Mouse (Mus musculus) neural tube, embryonic 13.5 days (tissue): ENCODE data around the gene Zfp771. TPM values are rescaled to one million over a fixed set of nuclear protein-coding genes. Genes with fewer than 3 reads are reported as not detected.

Source experiments
- ATAC-seq: fragments of 200-750 bp; cut with Nextera tagmentation; 2 replicates; pipeline ENCODE4 v1.8.0; 2017; ENCODE audit warnings: low read depth, mild to moderate bottlenecking, moderate TSS enrichment, moderate library complexity
- H3K27ac ChIP-seq: fragments of 300-500 bp; sonication (generic); replicated peaks from 2 replicates; pipeline ENCODE4 v1.5.1; 2015; ENCODE audit warnings: moderate library complexity, mild to moderate bottlenecking, inconsistent platforms
- H3K27me3 ChIP-seq: fragments of 300-500 bp; sonication (generic); 2 replicates; pipeline ENCODE4 v1.6.1; 2015; ENCODE audit warnings: mild to moderate bottlenecking, inconsistent platforms
- H3K36me3 ChIP-seq: fragments of 300-500 bp; sonication (generic); 2 replicates; pipeline ENCODE4 v1.6.1; 2015; ENCODE audit warnings: mild to moderate bottlenecking, inconsistent platforms
- H3K4me1 ChIP-seq: fragments of 300-500 bp; sonication (generic); replicated peaks from 2 replicates; pipeline ENCODE4 v1.6.1; 2015; ENCODE audit warnings: inconsistent platforms
- H3K4me2 ChIP-seq: fragments of 300-500 bp; sonication (generic); 2 replicates; pipeline ENCODE4 v1.6.1; 2015; ENCODE audit warnings: inconsistent platforms, mild to moderate bottlenecking, moderate library complexity
- H3K4me3 ChIP-seq: fragments of 300-500 bp; sonication (generic); 2 replicates; pipeline ENCODE4 v1.5.1; 2015; ENCODE audit warnings: mild to moderate bottlenecking, inconsistent platforms
- H3K9ac ChIP-seq: fragments of 300-500 bp; sonication (generic); 2 replicates; pipeline ENCODE4 v1.6.1; 2015; ENCODE audit warnings: moderate library complexity, mild to moderate bottlenecking, inconsistent platforms
- H3K9me3 ChIP-seq: fragments of 300-500 bp; sonication (generic); 2 replicates; pipeline ENCODE4 v1.6.1; 2016; ENCODE audit warnings: inconsistent platforms
- WGBS: fragments of 180-500 bp; shearing (Covaris S2); methylation state at CpG from one replicate; pipeline ENCODE4 v1.1.7; 2015; 5-methylcytosine and 5-hydroxymethylcytosine counted together
- polyA plus RNA-seq: library from polyadenylated mRNA; unstranded; fragments of >200 nt; fragmentation: Nextera tagmentation; extraction: Ambion mirVana; gene quantifications from 2 replicates; pipeline ENCODE4 v1.2.1, GENCODE M21; 2015

Zfp771 gene
- polyA plus RNA-seq, 1 experiment from 2014 or later = 62.4 TPM

- Histone ChIP-seq H3K27ac (no peak overlapping the region), H3K9me3 (no peaks in the 10 kb centered on the region), H3K4me3 (no peak overlapping the region), H3K4me2 (no peak overlapping the region), H3K36me3 (no peaks in the 10 kb centered on the region), H3K27me3 (no peaks in the 10 kb centered on the region), H3K9ac (no peak overlapping the region), H3K4me1 (no peaks in the 10 kb centered on the region)
- no peak for ATAC-seq
- 76% methylated on average over 3 of the region's 3 CpGs for WGBS
These were observed 36.0 kb downstream of the Zfp771 start for GRCm38 (mm10) chr7:127280092-127280491.

- Histone ChIP-seq H3K9ac (no peak overlapping the region), H3K27ac (no peak overlapping the region), H3K9me3 (no peaks in the 10 kb centered on the region), H3K4me3 (no peak overlapping the region), H3K27me3 (no peaks in the 10 kb centered on the region), H3K4me2 (no peak overlapping the region), H3K36me3 (no peaks in the 10 kb centered on the region), H3K4me1 (no peaks in the 10 kb centered on the region)
- 79% methylated on average over 4 of the region's 4 CpGs for WGBS
- ATAC-seq = no peak
These were observed 37.0 kb downstream of the Zfp771 start for GRCm38 (mm10) chr7:127281114-127281513.

- Histone ChIP-seq H3K4me3 (no peak overlapping the region), H3K27me3 (no peaks in the 10 kb centered on the region), H3K9me3 (peaks cover 4% of the 10 kb centered on the region; the same call in 1 of the 2 replicates), H3K4me1 (no peaks in the 10 kb centered on the region), H3K9ac (no peak overlapping the region), H3K36me3 (no peaks in the 10 kb centered on the region), H3K4me2 (no peak overlapping the region), H3K27ac (no peak overlapping the region)
- WGBS = 85% methylated on average over 2 of the region's 2 CpGs
- ATAC-seq = no peak
These were observed 38.1 kb downstream of the Zfp771 start for GRCm38 (mm10) chr7:127282190-127282589.

DNA sequence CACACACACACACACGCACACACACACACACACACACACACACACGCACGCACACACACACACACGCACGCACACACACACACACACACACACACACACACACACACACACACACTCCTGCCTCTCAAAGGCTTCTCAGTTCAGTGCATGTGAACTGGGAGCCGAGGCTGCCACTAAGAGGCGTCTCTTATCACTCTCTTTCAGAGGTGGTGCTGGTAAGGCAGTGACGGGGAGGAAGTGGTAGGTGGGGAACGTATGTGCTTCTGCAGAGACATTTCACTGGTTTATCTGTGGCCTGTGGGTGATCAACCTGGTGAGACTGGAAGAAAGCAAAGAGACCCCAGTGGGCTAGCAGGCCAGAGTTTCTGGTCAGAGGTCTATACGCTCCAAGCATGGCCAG, 41.1 kb downstream of the Zfp771 start:
- Histone ChIP-seq H3K27ac (no peak overlapping the region), H3K27me3 (no peaks in the 10 kb centered on the region), H3K9ac (no peak overlapping the region), H3K9me3 (peaks cover 15% of the 10 kb centered on the region), H3K36me3 (no peaks in the 10 kb centered on the region), H3K4me1 (no peaks in the 10 kb centered on the region), H3K4me2 (no peak overlapping the region), H3K4me3 (no peak overlapping the region)
- no peak for ATAC-seq
- WGBS = 80% methylated on average over 8 of the region's 10 CpGs

DNA sequence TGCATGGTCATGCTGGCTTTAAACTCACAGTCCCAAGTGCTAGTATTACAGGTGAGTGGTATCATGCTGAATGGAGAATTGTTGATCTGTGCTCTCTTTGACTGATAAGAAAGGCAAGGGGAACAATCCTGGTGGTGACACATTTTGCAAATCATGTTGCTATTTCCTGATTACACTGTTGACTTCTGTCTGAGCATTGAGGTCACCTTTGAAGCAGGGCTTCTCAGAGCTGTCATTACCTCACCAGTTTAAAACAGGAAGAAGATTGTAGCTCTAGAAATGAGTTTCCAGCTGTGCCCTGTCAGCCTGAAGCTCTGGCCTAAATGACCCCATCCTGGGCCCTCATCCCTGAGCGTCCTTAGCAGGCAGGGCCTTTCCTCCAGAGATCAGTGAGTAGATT, 43.9 kb downstream of the Zfp771 start:
- whole genome bisulfite sequencing = 71% methylated on average over 1 of the region's 1 CpGs

GRCm38 (mm10) chr7:127289306-127289705, 45.2 kb downstream of the Zfp771 start:
- no peak overlapping the region for H3K4me3 ChIP-seq
- H3K27me3 ChIP-seq = no peaks in the 10 kb centered on the region
- H3K4me2 ChIP-seq = no peak overlapping the region
- H3K9me3 ChIP-seq = peaks cover 15% of the 10 kb centered on the region
- no peaks in the 10 kb centered on the region for H3K36me3 ChIP-seq
- H3K27ac ChIP-seq = no peak overlapping the region
- H3K4me1 ChIP-seq = no peaks in the 10 kb centered on the region
- H3K9ac ChIP-seq = no peak overlapping the region
- 81% methylated on average over 2 of the region's 2 CpGs for WGBS
- ATAC-seq = no peak

More for the DNA sequence above, 43.9 kb downstream of the Zfp771 start:
- Histone ChIP-seq H3K36me3 (no peaks in the 10 kb centered on the region), H3K9ac (no peak overlapping the region), H3K27ac (no peak overlapping the region), H3K9me3 (peaks cover 15% of the 10 kb centered on the region), H3K27me3 (no peaks in the 10 kb centered on the region), H3K4me3 (no peak overlapping the region), H3K4me1 (no peaks in the 10 kb centered on the region), H3K4me2 (no peak overlapping the region)
- ATAC-seq = no peak

- H3K4me2 ChIP-seq = no peak overlapping the region
- no peaks in the 10 kb centered on the region for H3K27me3 ChIP-seq
- no peak overlapping the region for H3K4me3 ChIP-seq
- no peaks in the 10 kb centered on the region for H3K4me1 ChIP-seq
- 63% methylated on average over 8 of the region's 8 CpGs for WGBS
- no peaks in the 10 kb centered on the region for H3K36me3 ChIP-seq
- H3K27ac ChIP-seq = no peak overlapping the region
- ATAC-seq = no peak
- peaks cover 15% of the 10 kb centered on the region for H3K9me3 ChIP-seq
- H3K9ac ChIP-seq = no peak overlapping the region
These were observed 46.1 kb downstream of the Zfp771 start for GRCm38 (mm10) chr7:127290142-127290541.

GRCm38 (mm10) chr7:127296098-127296497, 52.0 kb downstream of the Zfp771 start, which contains the start of gene Itgal:
TSS of gene Itgal (plus strand) at chr7:127296260.
- H3K4me1 ChIP-seq = no peaks in the 10 kb centered on the region
- no peak within 1 kb of the TSS for H3K27ac ChIP-seq
- H3K4me3 ChIP-seq = no peak within 1 kb of the TSS
- ATAC-seq = no peak
- no peaks in the 10 kb centered on the region for H3K36me3 ChIP-seq
- no peaks in the 10 kb centered on the region for H3K27me3 ChIP-seq
- H3K9me3 ChIP-seq = no peaks in the 10 kb centered on the region
- no peak within 1 kb of the TSS for H3K4me2 ChIP-seq
- 81% methylated on average over 11 of the region's 11 CpGs for WGBS
- no peak within 1 kb of the TSS for H3K9ac ChIP-seq

- 78% methylated on average over 5 of the region's 5 CpGs for WGBS
These were observed 52.9 kb downstream of the Zfp771 start for GRCm38 (mm10) chr7:127296786-127297555.

GRCm38 (mm10) chr7:127297586-127298193, 53.6 kb downstream of the Zfp771 start:
- H3K4me1 ChIP-seq = no peaks in the 10 kb centered on the region
- H3K27me3 ChIP-seq = no peaks in the 10 kb centered on the region
- no peak overlapping the region for H3K27ac ChIP-seq
- H3K9ac ChIP-seq = no peak overlapping the region
- 92% methylated on average over 5 of the region's 5 CpGs for WGBS
- H3K4me2 ChIP-seq = no peak overlapping the region
- no peak for ATAC-seq
- no peaks in the 10 kb centered on the region for H3K36me3 ChIP-seq
- no peak overlapping the region for H3K4me3 ChIP-seq
- no peaks in the 10 kb centered on the region for H3K9me3 ChIP-seq

More at GRCm38 (mm10) chr7:127296786-127297555, 52.9 kb downstream of the Zfp771 start:
- H3K27me3 ChIP-seq = no peaks in the 10 kb centered on the region
- no peak overlapping the region for H3K9ac ChIP-seq
- no peaks in the 10 kb centered on the region for H3K4me1 ChIP-seq
- no peak for ATAC-seq
- H3K9me3 ChIP-seq = no peaks in the 10 kb centered on the region
- H3K36me3 ChIP-seq = no peaks in the 10 kb centered on the region
- H3K27ac ChIP-seq = no peak overlapping the region
- H3K4me3 ChIP-seq = no peak overlapping the region
- H3K4me2 ChIP-seq = no peak overlapping the region
